Mouse (Mus musculus) forebrain, embryonic 13.5 days (tissue): ENCODE results near the gene Prmt3. TPM values are rescaled to one million over a fixed set of nuclear protein-coding genes. Genes with fewer than 3 reads are reported as not detected.

Experiments used
- ATAC-seq: fragments of 200-750 bp; cut with Nextera tagmentation; 2 replicates; pipeline ENCODE4 v1.8.0; 2017
- H3K27ac ChIP-seq: fragments of 300-500 bp; sonication (generic); 2 replicates; pipeline ENCODE4 v1.5.1; 2015; ENCODE audit warnings: inconsistent platforms, mild to moderate bottlenecking, moderate library complexity
- H3K27me3 ChIP-seq: fragments of 300-500 bp; sonication (generic); 2 replicates; pipeline ENCODE4 v1.6.1; 2015; ENCODE audit warnings: mild to moderate bottlenecking, inconsistent platforms
- H3K36me3 ChIP-seq: fragments of 300-500 bp; sonication (generic); 2 replicates; pipeline ENCODE4 v1.6.1; 2015; ENCODE audit warnings: mild to moderate bottlenecking, inconsistent platforms; ENCODE audit not compliant: poor library complexity, severe bottlenecking
- H3K4me1 ChIP-seq: fragments of 300-500 bp; sonication (generic); 2 replicates; pipeline ENCODE4 v1.6.1; 2015; ENCODE audit warnings: inconsistent platforms
- H3K4me2 ChIP-seq: fragments of 300-500 bp; sonication (generic); 2 replicates; pipeline ENCODE4 v1.6.1; 2015; ENCODE audit warnings: inconsistent platforms, mild to moderate bottlenecking, moderate library complexity
- H3K4me3 ChIP-seq: fragments of 300-500 bp; sonication (generic); 2 replicates; pipeline ENCODE4 v1.5.1; 2015; ENCODE audit warnings: mild to moderate bottlenecking, inconsistent platforms
- H3K9ac ChIP-seq: fragments of 300-500 bp; sonication (generic); 2 replicates; pipeline ENCODE4 v1.6.1; 2015; ENCODE audit warnings: mild to moderate bottlenecking, inconsistent platforms
- H3K9me3 ChIP-seq: fragments of 300-500 bp; sonication (generic); replicated peaks from 2 replicates; pipeline ENCODE4 v1.6.1; 2016; ENCODE audit warnings: inconsistent platforms
- WGBS: fragments of 180-500 bp; shearing (Covaris S2); methylation state at CpG from one replicate; pipeline ENCODE4 v1.1.7; 2015; 5-methylcytosine and 5-hydroxymethylcytosine counted together
- polyA plus RNA-seq: library from polyadenylated mRNA; unstranded; fragments of >200 nt; fragmentation: Nextera tagmentation; extraction: Ambion mirVana; gene quantifications from 2 replicates; pipeline ENCODE4 v1.2.1, GENCODE M21; 2015

Prmt3 gene
- polyA plus RNA-seq, 1 experiment from 2014 or later, result 47.6 TPM

DNA sequence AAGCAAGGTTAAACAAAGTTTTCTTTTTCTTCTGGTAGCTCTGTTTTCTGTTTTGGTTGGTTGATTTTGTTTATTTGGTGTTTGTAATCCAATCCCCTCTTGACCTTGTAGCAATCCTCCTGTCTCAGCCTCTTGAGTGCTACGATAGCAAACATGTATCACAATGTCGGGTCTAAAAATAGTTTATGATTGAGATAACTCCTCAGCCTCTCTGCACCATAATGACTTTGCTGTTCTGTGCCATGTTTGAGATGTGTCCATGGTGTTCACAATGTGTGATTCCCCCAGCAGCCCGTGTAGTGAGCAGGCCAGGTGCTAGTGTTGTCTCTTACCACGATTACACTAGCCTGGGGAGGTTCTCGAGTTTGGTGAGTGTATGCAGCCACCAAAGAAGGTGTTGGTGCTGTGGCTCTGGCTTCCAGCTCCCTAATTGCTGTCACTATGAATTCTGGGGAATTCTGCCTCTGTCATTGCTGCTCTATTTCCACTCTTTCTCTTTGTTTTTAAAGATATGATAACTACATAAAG is 26.6 kb downstream of the Prmt3 start:
- Histone ChIP-seq H3K27ac (no peak overlapping the region), H3K9me3 (no peaks in the 10 kb centered on the region), H3K36me3 (peaks cover 23% of the 10 kb centered on the region), H3K4me2 (no peak overlapping the region), H3K4me1 (no peaks in the 10 kb centered on the region), H3K27me3 (no peaks in the 10 kb centered on the region), H3K4me3 (no peak overlapping the region), H3K9ac (no peak overlapping the region)
- ATAC-seq, result no peak
- WGBS, result 84% methylated on average over 5 of the region's 5 CpGs

GRCm38 (mm10) chr7:49805618-49806017 is 27.5 kb downstream of the Prmt3 start:
- H3K27ac ChIP-seq, result no peak overlapping the region
- no peak for ATAC-seq
- no peaks in the 10 kb centered on the region for H3K27me3 ChIP-seq
- WGBS, result 82% methylated on average over 3 of the region's 3 CpGs
- no peak overlapping the region for H3K9ac ChIP-seq
- no peak overlapping the region for H3K4me2 ChIP-seq
- no peak overlapping the region for H3K4me3 ChIP-seq
- H3K9me3 ChIP-seq, result no peaks in the 10 kb centered on the region
- peaks cover 15% of the 10 kb centered on the region for H3K36me3 ChIP-seq
- no peaks in the 10 kb centered on the region for H3K4me1 ChIP-seq

DNA sequence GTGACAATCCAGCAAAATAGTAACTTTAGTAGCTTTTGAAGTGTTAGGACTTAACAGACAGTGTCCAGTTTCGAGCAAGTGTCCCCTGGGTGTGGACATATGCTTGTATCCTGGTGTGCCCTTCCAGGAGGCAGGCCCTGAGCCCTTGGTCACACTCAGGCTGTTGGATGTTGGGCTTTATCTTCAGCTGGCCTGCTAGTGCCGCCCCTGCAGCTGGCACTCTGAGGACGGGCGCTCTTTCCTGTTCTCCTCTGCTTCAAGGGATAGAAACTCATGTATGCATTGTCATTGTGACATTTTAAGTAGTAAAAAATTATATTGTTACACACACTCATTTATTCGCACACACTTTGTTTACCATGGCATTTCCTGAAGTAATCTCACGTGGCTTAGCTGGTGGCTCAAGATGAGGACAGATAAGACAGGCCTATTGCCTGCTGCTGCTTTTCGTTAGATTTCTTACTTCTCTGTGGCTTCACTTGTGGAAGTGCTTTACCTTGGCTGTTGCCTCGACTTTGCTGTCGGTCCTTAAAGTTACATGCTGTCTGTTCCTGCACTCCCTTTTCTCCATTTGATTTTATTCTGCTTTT is 29.0 kb downstream of the Prmt3 start:
- 93% methylated on average over 9 of the region's 9 CpGs for WGBS
- no peaks in the 10 kb centered on the region for H3K27me3 ChIP-seq
- no peak for ATAC-seq
- H3K27ac ChIP-seq, result no peak overlapping the region
- H3K9me3 ChIP-seq, result no peaks in the 10 kb centered on the region
- H3K36me3 ChIP-seq, result peaks cover 16% of the 10 kb centered on the region
- no peak overlapping the region for H3K9ac ChIP-seq
- no peaks in the 10 kb centered on the region for H3K4me1 ChIP-seq
- no peak overlapping the region for H3K4me2 ChIP-seq
- H3K4me3 ChIP-seq, result no peak overlapping the region

GRCm38 (mm10) chr7:49807846-49808622 is 29.9 kb downstream of the Prmt3 start:
- peaks cover 18% of the 10 kb centered on the region for H3K36me3 ChIP-seq
- 82% methylated on average over 17 of the region's 17 CpGs for WGBS
- no peak for ATAC-seq
- no peak overlapping the region for H3K9ac ChIP-seq
- no peaks in the 10 kb centered on the region for H3K27me3 ChIP-seq
- no peaks in the 10 kb centered on the region for H3K9me3 ChIP-seq
- no peaks in the 10 kb centered on the region for H3K4me1 ChIP-seq
- no peak overlapping the region for H3K4me3 ChIP-seq
- no peak overlapping the region for H3K27ac ChIP-seq
- no peak overlapping the region for H3K4me2 ChIP-seq

DNA sequence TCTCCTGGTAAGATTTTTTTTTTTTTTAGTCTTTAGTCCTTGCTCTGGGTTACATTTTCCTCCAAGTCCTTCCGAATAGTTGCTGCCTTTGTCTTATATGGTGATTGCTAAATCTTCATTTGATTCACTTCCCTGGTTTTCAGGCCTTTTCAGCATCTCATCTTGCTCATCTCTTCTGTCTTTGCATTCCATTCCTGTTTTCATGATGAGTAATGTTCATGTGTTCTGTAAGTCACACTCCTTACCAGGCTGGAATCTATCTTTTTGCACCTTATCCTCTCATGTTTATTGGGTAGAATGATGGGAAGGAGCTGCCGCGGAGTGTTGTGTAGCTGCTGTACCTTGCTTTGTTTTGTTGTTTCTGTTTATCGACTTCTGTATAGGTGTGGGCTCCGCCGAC is 31.0 kb downstream of the Prmt3 start:
- Histone ChIP-seq H3K4me1 (no peaks in the 10 kb centered on the region), H3K27me3 (no peaks in the 10 kb centered on the region), H3K9ac (no peak overlapping the region), H3K9me3 (no peaks in the 10 kb centered on the region), H3K27ac (no peak overlapping the region), H3K4me3 (no peak overlapping the region), H3K4me2 (no peak overlapping the region), H3K36me3 (peaks cover 18% of the 10 kb centered on the region; the same call in 1 of the 2 replicates)
- ATAC-seq, result no peak
- 90% methylated on average over 6 of the region's 6 CpGs for WGBS

DNA sequence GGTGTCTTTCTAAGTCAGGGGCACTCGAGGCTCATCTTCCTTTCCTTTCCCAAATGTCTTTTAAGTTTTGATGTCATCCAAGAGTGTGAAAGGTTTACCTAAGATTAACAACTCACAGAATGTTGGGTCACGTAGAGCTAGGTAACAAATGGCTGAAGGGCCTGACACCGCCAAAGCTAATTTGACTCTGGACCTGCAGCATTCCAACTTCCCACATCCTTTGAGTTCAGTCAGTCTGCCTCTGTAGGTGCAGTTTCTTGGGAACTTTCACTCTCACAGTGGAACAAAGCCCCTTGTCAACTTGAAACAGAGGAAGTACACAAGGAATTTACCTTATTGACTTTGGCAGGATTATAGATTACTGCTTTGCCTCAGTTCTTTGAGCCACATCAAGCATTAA is 31.4 kb downstream of the Prmt3 start:
- Histone ChIP-seq H3K27ac (no peak overlapping the region), H3K4me1 (no peaks in the 10 kb centered on the region), H3K4me2 (no peak overlapping the region), H3K27me3 (no peaks in the 10 kb centered on the region), H3K4me3 (no peak overlapping the region), H3K9ac (no peak overlapping the region), H3K36me3 (peaks cover 18% of the 10 kb centered on the region; the same call in 1 of the 2 replicates), H3K9me3 (no peaks in the 10 kb centered on the region)
- 52% methylated on average over 3 of the region's 3 CpGs for WGBS
- no peak for ATAC-seq

- Histone ChIP-seq H3K27ac (no peak overlapping the region), H3K4me3 (no peak overlapping the region), H3K4me2 (no peak overlapping the region), H3K36me3 (peaks cover 21% of the 10 kb centered on the region), H3K9ac (no peak overlapping the region), H3K4me1 (no peaks in the 10 kb centered on the region), H3K9me3 (no peaks in the 10 kb centered on the region), H3K27me3 (no peaks in the 10 kb centered on the region)
- 51% methylated on average over 4 of the region's 4 CpGs for WGBS
- ATAC-seq, result peak; percentile 38; the same call in 1 of the 2 replicates
These were observed 33.2 kb downstream of the Prmt3 start for GRCm38 (mm10) chr7:49811346-49811745.

DNA sequence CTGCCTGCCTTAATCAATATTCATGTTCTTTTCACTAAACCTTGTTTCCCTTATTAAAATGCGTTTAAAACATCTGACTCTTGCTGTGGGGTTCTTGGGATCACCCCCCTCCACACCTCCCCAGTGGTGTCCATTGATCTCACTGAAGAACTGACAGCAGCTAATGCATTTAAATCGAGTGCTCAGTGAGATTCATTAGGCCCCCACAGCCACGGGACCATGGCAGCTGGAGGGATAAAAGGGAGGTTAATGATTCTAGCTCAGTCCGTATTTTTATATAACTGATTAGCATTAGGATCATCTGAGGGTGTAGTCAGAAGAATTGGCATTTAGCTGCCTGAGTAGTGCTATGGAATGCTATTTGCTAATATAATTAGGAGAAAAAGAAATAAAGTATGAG is 41.2 kb downstream of the Prmt3 start:
- H3K4me1 ChIP-seq, result peaks cover 16% of the 10 kb centered on the region
- no peak overlapping the region for H3K9ac ChIP-seq
- H3K27ac ChIP-seq, result no peak overlapping the region
- no peak overlapping the region for H3K4me3 ChIP-seq
- no peaks in the 10 kb centered on the region for H3K27me3 ChIP-seq
- peaks cover 12% of the 10 kb centered on the region for H3K36me3 ChIP-seq
- no peak for ATAC-seq
- H3K4me2 ChIP-seq, result no peak overlapping the region
- WGBS, result 8% methylated on average over 4 of the region's 4 CpGs
- H3K9me3 ChIP-seq, result no peaks in the 10 kb centered on the region

DNA sequence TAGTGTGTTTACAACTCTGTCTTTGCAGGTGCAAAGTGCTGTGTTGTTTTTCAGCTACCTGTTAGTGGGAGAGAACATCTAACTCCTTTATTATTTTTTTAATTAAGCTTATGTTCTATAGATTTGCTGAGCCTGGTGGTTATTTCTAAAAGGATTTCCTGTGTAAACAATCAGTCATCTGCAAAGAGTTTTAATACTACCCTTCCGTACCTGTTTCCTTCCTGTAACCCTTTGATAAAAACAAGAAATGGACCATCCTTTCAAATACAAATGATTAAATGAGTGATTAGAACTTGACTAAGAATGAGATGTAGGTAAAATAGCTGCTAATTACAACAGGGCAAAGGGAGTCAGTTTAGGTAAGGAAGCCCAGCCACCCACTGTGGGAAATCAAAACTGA is 43.2 kb downstream of the Prmt3 start:
- 84% methylated on average over 1 of the region's 1 CpGs for WGBS
- Histone ChIP-seq H3K36me3 (peaks cover 9% of the 10 kb centered on the region), H3K27ac (no peak overlapping the region), H3K4me3 (no peak overlapping the region), H3K4me1 (peaks cover 16% of the 10 kb centered on the region), H3K9ac (no peak overlapping the region), H3K27me3 (no peaks in the 10 kb centered on the region), H3K4me2 (no peak overlapping the region), H3K9me3 (no peaks in the 10 kb centered on the region)
- ATAC-seq, result no peak

GRCm38 (mm10) chr7:49822028-49822427 is 43.9 kb downstream of the Prmt3 start:
- Histone ChIP-seq H3K27ac (no peak overlapping the region), H3K9me3 (no peaks in the 10 kb centered on the region), H3K9ac (no peak overlapping the region), H3K4me3 (no peak overlapping the region), H3K4me2 (no peak overlapping the region), H3K4me1 (peaks cover 16% of the 10 kb centered on the region), H3K27me3 (no peaks in the 10 kb centered on the region), H3K36me3 (peaks cover 14% of the 10 kb centered on the region)
- WGBS, result 93% methylated on average over 2 of the region's 2 CpGs
- no peak for ATAC-seq

DNA sequence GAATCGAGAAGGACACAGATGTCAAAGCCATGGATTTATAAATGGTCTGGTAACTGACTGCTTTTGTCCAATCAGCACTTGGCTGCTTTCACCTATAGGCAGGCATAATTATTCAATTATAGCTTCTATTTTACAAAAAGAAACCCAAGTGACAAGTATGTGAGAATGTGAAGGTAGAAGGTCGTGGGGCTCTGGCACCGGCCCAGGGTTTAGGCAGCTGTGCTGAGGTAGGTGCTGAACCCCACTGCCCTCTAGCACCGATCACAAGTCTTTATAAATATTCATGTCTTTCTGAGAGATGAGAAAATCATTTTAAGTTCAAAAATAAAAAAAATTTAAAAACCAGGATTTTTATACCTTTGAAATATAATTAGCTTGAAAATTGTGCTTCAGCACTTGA is 45.4 kb downstream of the Prmt3 start:
- Histone ChIP-seq H3K9me3 (no peaks in the 10 kb centered on the region), H3K4me3 (no peak overlapping the region), H3K27me3 (no peaks in the 10 kb centered on the region), H3K27ac (no peak overlapping the region), H3K9ac (no peak overlapping the region), H3K36me3 (peaks cover 23% of the 10 kb centered on the region), H3K4me1 (peaks cover 14% of the 10 kb centered on the region), H3K4me2 (no peak overlapping the region)
- 78% methylated on average over 4 of the region's 4 CpGs for WGBS
- ATAC-seq, result peak; percentile 57; the same call in 1 of the 2 replicates

DNA sequence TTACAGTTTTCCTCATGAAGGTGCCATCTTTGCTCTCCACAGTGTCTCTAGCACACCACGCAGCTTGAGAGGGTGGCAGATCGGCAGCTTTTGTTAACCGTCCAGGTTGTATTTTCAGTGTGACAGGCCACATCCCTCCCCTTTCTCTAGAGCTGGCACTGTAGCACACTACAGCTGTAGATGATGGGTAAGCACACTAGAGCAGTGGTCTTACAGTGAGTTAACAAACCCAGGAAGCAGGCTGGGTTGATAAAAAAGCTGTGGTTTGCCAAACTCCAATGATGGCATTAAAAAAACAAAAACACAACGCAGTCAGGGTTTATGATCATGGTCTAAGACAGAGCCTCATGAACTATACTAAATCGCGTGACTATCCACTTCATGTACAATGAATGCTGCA is 45.9 kb downstream of the Prmt3 start:
- ATAC-seq, result no peak
- H3K27me3 ChIP-seq, result no peaks in the 10 kb centered on the region
- no peak overlapping the region for H3K9ac ChIP-seq
- peaks cover 27% of the 10 kb centered on the region for H3K36me3 ChIP-seq
- no peak overlapping the region for H3K27ac ChIP-seq
- 89% methylated on average over 6 of the region's 6 CpGs for WGBS
- H3K4me2 ChIP-seq, result no peak overlapping the region
- no peaks in the 10 kb centered on the region for H3K9me3 ChIP-seq
- no peak overlapping the region for H3K4me3 ChIP-seq
- H3K4me1 ChIP-seq, result peaks cover 10% of the 10 kb centered on the region
